Mouse (Mus musculus) gastrocnemius, adult 18-20 months (tissue): ENCODE results near the gene Dnmt1. TPM values are rescaled to one million over a fixed set of nuclear protein-coding genes. Genes with fewer than 3 reads are reported as not detected.
A peak's percentile ranks its signal among the peaks of the same experiment; 100 is the strongest.

Source experiments
- DNase-seq: peaks from one replicate; pipeline ENCODE4 v3.0.0; 2021; ENCODE audit warnings: low spot score
- total RNA-seq, 2 experiments: library from RNA; stranded (reverse); gene quantifications; 2 replicates each; pipeline ENCODE4 v1.2.3; 2021

The Dnmt1 gene
- total RNA-seq, 2 experiments from 2014 or later: 6.0 to 6.7 TPM

- no peak for DNase-seq
These were observed 15.8 kb downstream of the Dnmt1 start for GRCm38 (mm10) chr9:20943911-20944310.

GRCm38 (mm10) chr9:20943396-20943795 lies 16.3 kb downstream of the Dnmt1 start:
- peak; percentile 23 for DNase-seq

GRCm38 (mm10) chr9:20923258-20923657 lies 36.4 kb downstream of the Dnmt1 start:
- DNase-seq: no peak

GRCm38 (mm10) chr9:20916160-20916559 lies 43.5 kb downstream of the Dnmt1 start:
- peak; percentile 27 for DNase-seq

- DNase-seq: no peak
These were observed 49.7 kb downstream of the Dnmt1 start for GRCm38 (mm10) chr9:20909948-20910347.

GRCm38 (mm10) chr9:20902174-20902491 lies 57.6 kb downstream of the Dnmt1 start:
- DNase-seq: no peak

- DNase-seq: peak; percentile 56
These were observed 58.1 kb downstream of the Dnmt1 start for GRCm38 (mm10) chr9:20901466-20902173.

GRCm38 (mm10) chr9:20898511-20899073 lies 61.1 kb downstream of the Dnmt1 start, which contains the start of gene Eif3g:
Gene Eif3g, minus strand, starts transcription at chr9:20898623.
- DNase-seq: peak; percentile 83

GRCm38 (mm10) chr9:20897736-20898510 lies 61.8 kb downstream of the Dnmt1 start:
- DNase-seq: no peak

- DNase-seq: no peak
These were observed 64.3 kb downstream of the Dnmt1 start for GRCm38 (mm10) chr9:20895382-20895781.

- DNase-seq: no peak
These were observed 65.1 kb downstream of the Dnmt1 start for GRCm38 (mm10) chr9:20894629-20895028.

- DNase-seq: no peak
These were observed 65.9 kb downstream of the Dnmt1 start for GRCm38 (mm10) chr9:20893590-20894343.

GRCm38 (mm10) chr9:20893069-20893468 lies 66.6 kb downstream of the Dnmt1 start:
- no peak for DNase-seq

GRCm38 (mm10) chr9:20892104-20892653 lies 67.5 kb downstream of the Dnmt1 start:
- DNase-seq: no peak

- DNase-seq: no peak
These were observed 68.2 kb downstream of the Dnmt1 start for GRCm38 (mm10) chr9:20891339-20892103.

- no peak for DNase-seq
These were observed 69.3 kb downstream of the Dnmt1 start for GRCm38 (mm10) chr9:20890411-20890810.

GRCm38 (mm10) chr9:20889185-20890141 lies 70.2 kb downstream of the Dnmt1 start:
- DNase-seq: no peak

GRCm38 (mm10) chr9:20888386-20888765 lies 71.3 kb downstream of the Dnmt1 start:
- DNase-seq: no peak

GRCm38 (mm10) chr9:20887704-20888385 lies 71.8 kb downstream of the Dnmt1 start, which contains the start of gene Ppan:
Gene Ppan, plus strand, starts transcription at chr9:20888175.
- DNase-seq: peak; percentile 96
